Mouse (Mus musculus) cerebellum, adult 2 months (tissue): ENCODE results near the gene Dpp6. TPM values are rescaled to one million over a fixed set of nuclear protein-coding genes. Genes with fewer than 3 reads are reported as not detected.
A peak's percentile ranks its signal among the peaks of the same experiment; 100 is the strongest.

Source experiments
- DNase-seq, 2 experiments: peaks; one replicate each; pipeline ENCODE4 v3.0.0; 2021
- H3K27ac ChIP-seq: fragments of 200-500 bp; 2 replicates; pipeline ENCODE4 v1.5.1; 2012; ENCODE audit warnings: low read length, control low read depth, inconsistent platforms; ENCODE audit not compliant: insufficient read depth
- H3K27me3 ChIP-seq: fragments of 200-500 bp; 2 replicates; pipeline ENCODE4 v1.6.1; 2012; ENCODE audit warnings: inconsistent platforms, mild to moderate bottlenecking, low read length, moderate library complexity; ENCODE audit not compliant: control insufficient read depth, insufficient read depth
- H3K4me1 ChIP-seq: fragments of 200-500 bp; 2 replicates; pipeline ENCODE4 v1.6.1; 2011; ENCODE audit warnings: low read length; ENCODE audit not compliant: control insufficient read depth, insufficient read depth
- H3K4me3 ChIP-seq: fragments of 200-500 bp; replicated peaks from 2 replicates; pipeline ENCODE3; 2011; ENCODE audit warnings: mild to moderate bottlenecking, low read depth, low read length, control low read depth; ENCODE audit not compliant: insufficient read depth
- CTCF ChIP-seq: fragments of 200-500 bp; IDR thresholded peaks from 2 replicates; pipeline ENCODE4 v1.5.1; 2011; ENCODE audit warnings: low read depth, mild to moderate bottlenecking, control low read depth, low read length, moderate library complexity, borderline replicate concordance; ENCODE audit not compliant: insufficient read depth
- POLR2A ChIP-seq: fragments of 200-500 bp; IDR thresholded peaks from 2 replicates; pipeline ENCODE4 v1.6.1; 2011; ENCODE audit warnings: low read length, control low read depth, borderline replicate concordance; ENCODE audit not compliant: insufficient read depth
- WGBS: fragments of 180-500 bp; shearing (Covaris S2); methylation state at CpG from one replicate; pipeline ENCODE4 v1.1.7; 2018; 5-methylcytosine and 5-hydroxymethylcytosine counted together
- polyA plus RNA-seq: library from polyadenylated mRNA; depleted of rRNA; stranded (reverse); fragments of >200 nt; gene quantifications from 2 replicates; pipeline ENCODE4 v1.2.3, GENCODE M21; 2012

Gene Dpp6
- polyA plus RNA-seq, 1 experiment = 183 TPM

GRCm38 (mm10) chr5:27339196-27340030, 522.4 kb downstream of the Dpp6 start:
- no peak for TF ChIP-seq CTCF
- TF ChIP-seq POLR2A = no peak
- Histone ChIP-seq H3K27ac (peak overlapping the region; percentile 94), H3K4me3 (no peak overlapping the region), H3K27me3 (no peaks in the 10 kb centered on the region), H3K4me1 (peaks cover 26% of the 10 kb centered on the region; the same call in 1 of the 2 replicates)
- WGBS = 43% methylated on average over 5 of the region's 5 CpGs
- no peak for DNase-seq

- Histone ChIP-seq H3K4me1 (peaks cover 17% of the 10 kb centered on the region; the same call in 1 of the 2 replicates), H3K27ac (0 out of 2 replicates have a peak overlapping the region, but pooled peaks have one; percentile 36), H3K4me3 (no peak overlapping the region), H3K27me3 (no peaks in the 10 kb centered on the region)
- DNase-seq = no peak
- TF ChIP-seq POLR2A (no peak), CTCF (no peak)
- 74% methylated on average over 6 of the region's 6 CpGs for WGBS
Measured at GRCm38 (mm10) chr5:27342276-27342675, 525.3 kb downstream of the Dpp6 start.

- TF ChIP-seq POLR2A (no peak), CTCF (no peak)
Measured at GRCm38 (mm10) chr5:27343626-27344025, 526.6 kb downstream of the Dpp6 start.

GRCm38 (mm10) chr5:27348181-27349095, 531.4 kb downstream of the Dpp6 start:
- H3K27ac ChIP-seq = peak overlapping the region; percentile 90
- H3K4me1 ChIP-seq = peaks cover 22% of the 10 kb centered on the region; the same call in 1 of the 2 replicates
- TF ChIP-seq POLR2A = no peak
- no peak for TF ChIP-seq CTCF
- H3K27me3 ChIP-seq = no peaks in the 10 kb centered on the region
- no peak overlapping the region for H3K4me3 ChIP-seq
- WGBS = 8% methylated on average over 5 of the region's 5 CpGs
- peak in 1 of 2 experiments; percentile 71 for DNase-seq

More at GRCm38 (mm10) chr5:27343626-27344025, 526.6 kb downstream of the Dpp6 start:
- no peak for DNase-seq
- H3K27ac ChIP-seq = no peak overlapping the region
- H3K27me3 ChIP-seq = no peaks in the 10 kb centered on the region
- peaks cover 17% of the 10 kb centered on the region; the same call in 1 of the 2 replicates for H3K4me1 ChIP-seq
- whole genome bisulfite sequencing = 94% methylated on average over 1 of the region's 1 CpGs
- H3K4me3 ChIP-seq = no peak overlapping the region

- no peak overlapping the region for H3K27ac ChIP-seq
- no peak for TF ChIP-seq POLR2A
- no peak for TF ChIP-seq CTCF
- 21% methylated on average over 3 of the region's 3 CpGs for WGBS
- DNase-seq = peak in 1 of 2 experiments; percentile 75
- H3K4me1 ChIP-seq = peaks cover 13% of the 10 kb centered on the region
- H3K4me3 ChIP-seq = no peak overlapping the region
- no peaks in the 10 kb centered on the region for H3K27me3 ChIP-seq
Measured at GRCm38 (mm10) chr5:27357630-27358029, 540.6 kb downstream of the Dpp6 start.

GRCm38 (mm10) chr5:27365946-27366345, 548.9 kb downstream of the Dpp6 start:
- WGBS = 92% methylated on average over 2 of the region's 2 CpGs
- TF ChIP-seq POLR2A = no peak
- no peak for TF ChIP-seq CTCF
- Histone ChIP-seq H3K4me1 (peaks cover 9% of the 10 kb centered on the region; the same call in 1 of the 2 replicates), H3K27me3 (no peaks in the 10 kb centered on the region), H3K4me3 (no peak overlapping the region), H3K27ac (peak overlapping the region; percentile 64; the same call in 1 of the 2 replicates)
- DNase-seq = no peak

GRCm38 (mm10) chr5:27370814-27371213, 553.8 kb downstream of the Dpp6 start:
- DNase-seq = no peak
- no peak for TF ChIP-seq POLR2A
- TF ChIP-seq CTCF = no peak
- no peak overlapping the region for H3K4me3 ChIP-seq
- H3K27me3 ChIP-seq = no peaks in the 10 kb centered on the region
- 69% methylated on average over 3 of the region's 3 CpGs for WGBS
- H3K27ac ChIP-seq = peak overlapping the region; percentile 51; the same call in 1 of the 2 replicates
- H3K4me1 ChIP-seq = peaks cover 43% of the 10 kb centered on the region
